8 mouse cellular contexts compared by ENCODE assay signal in the genomic region with DNA sequence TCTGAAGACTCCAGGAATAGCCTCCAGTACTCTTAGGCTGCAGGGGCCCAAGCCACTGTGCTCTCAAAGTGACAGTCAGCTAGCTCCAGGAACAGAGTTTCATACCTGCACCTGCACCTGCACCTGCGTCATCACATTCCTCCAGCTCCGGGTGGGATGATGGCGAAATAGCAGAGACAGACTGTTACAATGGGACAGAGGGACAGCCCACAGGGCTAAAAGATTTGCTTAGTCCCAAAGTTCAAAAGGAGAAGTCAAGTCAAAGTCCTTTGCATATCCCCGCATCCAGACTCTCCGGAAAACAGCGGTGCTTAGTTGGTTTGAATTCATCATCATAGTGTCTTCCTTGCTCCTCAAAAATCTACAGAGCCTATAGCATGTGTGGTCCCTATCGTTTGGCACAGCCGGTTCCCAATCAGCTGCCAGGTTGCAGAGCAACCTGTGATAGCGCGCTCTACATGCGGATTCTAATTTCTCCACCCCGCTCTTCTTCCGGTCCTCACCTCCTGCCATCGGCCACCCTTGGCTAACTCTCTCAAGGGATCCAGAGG. TPM values are rescaled to one million over a fixed set of nuclear protein-coding genes. Genes with fewer than 3 reads are reported as not detected.
A peak's percentile ranks its signal among the peaks of the same experiment; 100 is the strongest.
DNase-seq lines count a peak whose midpoint lies in the region; ATAC-seq and TF ChIP-seq lines count a peak whose summit lies in the region.

A gene (minus strand): TSS at position 51 of the 551 bp plus-strand sequence.

- no peaks in the 10 kb centered on the region for H3K36me3 ChIP-seq in thymus, adult 2 months (ENCODE audit: control insufficient read depth, insufficient read depth, low read length)
- H3K36me3 ChIP-seq in heart, embryonic 14.5 days (ENCODE audit: control insufficient read depth, insufficient read depth, low read length) = no peaks in the 10 kb centered on the region
- no peaks in the 10 kb centered on the region for H3K36me3 ChIP-seq in liver, embryonic 12.5 days

- no peak for DNase-seq in thymus, adult 2 months
- no peak for DNase-seq in thymus, postnatal 10 days (ENCODE audit: low spot score in 2 of 2)
- peak; percentile 64 for DNase-seq in yolk sac, embryonic 10.5 days (ENCODE audit: low spot score)
- no peak for DNase-seq in cerebellum, adult 9-10 months
- no peak for DNase-seq in frontal cortex, adult 2 months (ENCODE audit: extremely low spot score in 1 of 2, low spot score in 1 of 2)
- no peak for DNase-seq in cerebellum, adult 2 months

- peaks cover 22% of the 10 kb centered on the region for H3K4me1 ChIP-seq in thymus, adult 2 months (replicated peaks; ENCODE audit: control insufficient read depth, insufficient read depth, low read length)
- H3K4me1 ChIP-seq in heart, embryonic 14.5 days (ENCODE audit: control insufficient read depth in 2 of 2, insufficient read depth in 2 of 2, low read length in 2 of 2) = peaks cover 2 to 3% of the 10 kb centered on the region in 2 experiments; a peak in 1 of 4 replicates
- H3K4me1 ChIP-seq in liver, embryonic 12.5 days = peaks cover 43% of the 10 kb centered on the region
- no peaks in the 10 kb centered on the region for H3K4me1 ChIP-seq in cerebellum, adult 2 months (ENCODE audit: control insufficient read depth, insufficient read depth, low read length)

- no peaks in the 10 kb centered on the region for H3K9me3 ChIP-seq in heart, embryonic 14.5 days (ENCODE audit: control insufficient read depth, low read length)
- no peaks in the 10 kb centered on the region for H3K9me3 ChIP-seq in liver, embryonic 12.5 days (replicated peaks)

- no peak for TF ChIP-seq CTCF in thymus, adult 2 months (IDR thresholded peaks at IDR 0.05; ENCODE audit: borderline replicate concordance, control insufficient read depth, extremely low read depth, insufficient read depth, low read length, poor library complexity)
- TF ChIP-seq CTCF in cerebellum, adult 2 months (IDR thresholded peaks at IDR 0.05; ENCODE audit: borderline replicate concordance, insufficient read depth, low read depth, low read length) = no peak

- peak within 1 kb of the TSS; percentile 79 for H3K4me2 ChIP-seq in heart, embryonic 14.5 days (ENCODE audit: low read length)
- peak within 1 kb of the TSS; percentile 76 for H3K4me2 ChIP-seq in liver, embryonic 12.5 days

- peak within 1 kb of the TSS; percentile 43 for H3K4me3 ChIP-seq in thymus, adult 2 months (ENCODE audit: control insufficient read depth, insufficient read depth, low read length)
- H3K4me3 ChIP-seq in heart, embryonic 14.5 days (ENCODE audit: control insufficient read depth in 1 of 2, insufficient read depth in 1 of 2, low read depth in 1 of 2, low read length in 2 of 2) = peak within 1 kb of the TSS; percentile 32 to 48
- peak within 1 kb of the TSS; percentile 53 for H3K4me3 ChIP-seq in liver, embryonic 12.5 days
- H3K4me3 ChIP-seq in cerebellum, adult 2 months (replicated peaks; ENCODE audit: insufficient read depth, low read depth, low read length) = no peak within 1 kb of the TSS

- no peak for ATAC-seq in heart, embryonic 14.5 days (ENCODE audit: insufficient number of reproducible peaks, insufficient read depth, low FRiP score, low read depth)
- peak; percentile 53 for ATAC-seq in liver, embryonic 12.5 days

- peak within 1 kb of the TSS; percentile 49; the same call in 1 of the 2 replicates for H3K9ac ChIP-seq in heart, embryonic 14.5 days (ENCODE audit: low read length)
- H3K9ac ChIP-seq in liver, embryonic 12.5 days = peak within 1 kb of the TSS; percentile 56

- 81% methylated on average over 14 of the region's 14 CpGs for WGBS in thymus, adult 2 months
- 20% methylated on average over 14 of the region's 14 CpGs for WGBS in heart, embryonic 14.5 days
- WGBS in liver, embryonic 12.5 days (ENCODE audit: insufficient replicate concordance) = 8% methylated on average over 14 of the region's 14 CpGs
- WGBS in cerebellum, adult 2 months = 14% methylated on average over 14 of the region's 14 CpGs

- H3K27me3 ChIP-seq in thymus, adult 2 months (ENCODE audit: control insufficient read depth, insufficient read depth, low read length) = no peaks in the 10 kb centered on the region
- H3K27me3 ChIP-seq in heart, embryonic 14.5 days (ENCODE audit: control insufficient read depth, insufficient read depth, low read length) = peaks cover 54% of the 10 kb centered on the region
- peaks cover 48% of the 10 kb centered on the region for H3K27me3 ChIP-seq in liver, embryonic 12.5 days (replicated peaks)
- no peaks in the 10 kb centered on the region; the same call in 1 of the 2 replicates for H3K27me3 ChIP-seq in cerebellum, adult 2 months (ENCODE audit: control insufficient read depth, insufficient read depth, low read length)

- H3K27ac ChIP-seq in thymus, adult 2 months (ENCODE audit: control insufficient read depth, insufficient read depth, low read length) = no peak within 1 kb of the TSS
- H3K27ac ChIP-seq in heart, embryonic 14.5 days (replicated peaks in 1 of 2; ENCODE audit: control insufficient read depth in 1 of 2, insufficient read depth in 1 of 2, low read depth in 2 of 2, low read length in 2 of 2) = no peak within 1 kb of the TSS
- H3K27ac ChIP-seq in liver, embryonic 12.5 days = no peak within 1 kb of the TSS
- H3K27ac ChIP-seq in cerebellum, adult 2 months (ENCODE audit: insufficient read depth, low read length) = no peak within 1 kb of the TSS

- TF ChIP-seq POLR2A in thymus, adult 2 months (IDR thresholded peaks at IDR 0.05; ENCODE audit: control insufficient read depth, extremely low read depth, insufficient read depth, low read length, poor library complexity) = no peak
- no peak for TF ChIP-seq POLR2A in cerebellum, adult 2 months (IDR thresholded peaks at IDR 0.05; ENCODE audit: borderline replicate concordance, insufficient read depth, low read length)

RNA-seq across cellular contexts. Expression of the gene that starts here (rescaled TPM):
- polyA plus RNA-seq in thymus, adult 2 months (2012; rRNA removed) = 3.3 and 4.5 TPM in 2 replicates
- 0.27 and 0.45 TPM in 2 replicates for polyA plus RNA-seq in heart, embryonic 14.5 days (2014; fragmentation: Nextera tagmentation; extraction: Ambion mirVana)
- polyA plus RNA-seq in liver, embryonic 12.5 days (2016; fragmentation: Nextera tagmentation; extraction: Ambion mirVana) = 2.2 and 2.5 TPM in 2 replicates
- polyA plus RNA-seq in frontal cortex, adult 2 months (2012; rRNA removed) = 1.8 and 1.9 TPM in 2 replicates
- 0.30 and 0.52 TPM in 2 replicates for polyA plus RNA-seq in cerebellum, adult 2 months (2012; rRNA removed)
